Mouse (Mus musculus) thymus, adult 2 months (tissue): ENCODE data around the gene 1700123O20Rik. TPM values are rescaled to one million over a fixed set of nuclear protein-coding genes. Genes with fewer than 3 reads are reported as not detected.

Experiments used
- DNase-seq: peaks from one replicate; pipeline ENCODE4 v3.0.0; 2021
- H3K27ac ChIP-seq: fragments of 200-500 bp; 2 replicates; pipeline ENCODE4 v1.5.1; 2012; ENCODE audit warnings: low read length, control low read depth; ENCODE audit not compliant: control insufficient read depth, insufficient read depth
- H3K27me3 ChIP-seq: fragments of 200-500 bp; 2 replicates; pipeline ENCODE4 v1.6.1; 2012; ENCODE audit warnings: mild to moderate bottlenecking, low read length, moderate library complexity, mixed read lengths; ENCODE audit not compliant: control insufficient read depth, insufficient read depth
- H3K36me3 ChIP-seq: fragments of 200-500 bp; 2 replicates; pipeline ENCODE4 v1.6.1; 2012; ENCODE audit warnings: mild to moderate bottlenecking, low read length, moderate library complexity; ENCODE audit not compliant: control insufficient read depth, insufficient read depth
- H3K4me1 ChIP-seq: fragments of 200-500 bp; replicated peaks from 2 replicates; pipeline ENCODE4 v1.6.1; 2012; ENCODE audit warnings: low read length; ENCODE audit not compliant: control insufficient read depth, insufficient read depth
- H3K4me3 ChIP-seq: fragments of 200-500 bp; 2 replicates; pipeline ENCODE4 v1.5.1; 2012; ENCODE audit warnings: mild to moderate bottlenecking, low read length, control low read depth, moderate library complexity; ENCODE audit not compliant: control insufficient read depth, insufficient read depth
- CTCF ChIP-seq: fragments of 200-500 bp; IDR thresholded peaks from 2 replicates; pipeline ENCODE4 v1.5.1; 2012; ENCODE audit warnings: mild to moderate bottlenecking, control low read depth, low read length, moderate library complexity, borderline replicate concordance; ENCODE audit not compliant: control insufficient read depth, poor library complexity, insufficient read depth; ENCODE audit errors: extremely low read depth
- POLR2A ChIP-seq: fragments of 200-500 bp; IDR thresholded peaks from 2 replicates; pipeline ENCODE4 v1.6.1; 2012; ENCODE audit warnings: mild to moderate bottlenecking, low read length, control low read depth, moderate library complexity; ENCODE audit not compliant: control insufficient read depth, poor library complexity, insufficient read depth; ENCODE audit errors: extremely low read depth
- WGBS: fragments of 180-500 bp; shearing (Covaris S2); methylation state at CpG from one replicate; pipeline ENCODE4 v1.1.7; 2018; 5-methylcytosine and 5-hydroxymethylcytosine counted together
- polyA plus RNA-seq: library from polyadenylated mRNA; depleted of rRNA; stranded (reverse); fragments of >200 nt; gene quantifications from 2 replicates; pipeline ENCODE4 v1.2.3, GENCODE M21; 2012; rRNA removed

Gene 1700123O20Rik
- polyA plus RNA-seq, 1 experiment = 80.2 TPM

- H3K36me3 ChIP-seq = no peaks in the 10 kb centered on the region
- H3K4me1 ChIP-seq = no peaks in the 10 kb centered on the region
- no peak for DNase-seq
- WGBS = 94% methylated on average over 6 of the region's 6 CpGs
- no peak overlapping the region for H3K27ac ChIP-seq
- H3K27me3 ChIP-seq = no peaks in the 10 kb centered on the region
- no peak for TF ChIP-seq POLR2A
- TF ChIP-seq CTCF = no peak
- no peak overlapping the region for H3K4me3 ChIP-seq
Observed at GRCm38 (mm10) chr14:54730305-54730704, 44.3 kb downstream of the 1700123O20Rik start.

GRCm38 (mm10) chr14:54732206-54732605 lies 46.2 kb downstream of the 1700123O20Rik start:
- DNase-seq = no peak

GRCm38 (mm10) chr14:54734004-54734403 lies 48.0 kb downstream of the 1700123O20Rik start:
- Histone ChIP-seq H3K4me1 (no peaks in the 10 kb centered on the region), H3K36me3 (no peaks in the 10 kb centered on the region), H3K27me3 (no peaks in the 10 kb centered on the region), H3K4me3 (no peak overlapping the region), H3K27ac (no peak overlapping the region)
- TF ChIP-seq POLR2A = no peak
- TF ChIP-seq CTCF = no peak
- WGBS = 91% methylated on average over 4 of the region's 4 CpGs
- DNase-seq = no peak

More at GRCm38 (mm10) chr14:54732206-54732605, 46.2 kb downstream of the 1700123O20Rik start:
- Histone ChIP-seq H3K27me3 (no peaks in the 10 kb centered on the region), H3K4me1 (no peaks in the 10 kb centered on the region), H3K4me3 (no peak overlapping the region), H3K36me3 (no peaks in the 10 kb centered on the region), H3K27ac (no peak overlapping the region)
- 91% methylated on average over 8 of the region's 8 CpGs for WGBS
- TF ChIP-seq POLR2A = no peak
- TF ChIP-seq CTCF = no peak

- no peaks in the 10 kb centered on the region for H3K27me3 ChIP-seq
- no peaks in the 10 kb centered on the region for H3K4me1 ChIP-seq
- 88% methylated on average over 4 of the region's 4 CpGs for WGBS
- no peak overlapping the region for H3K27ac ChIP-seq
- no peak overlapping the region for H3K4me3 ChIP-seq
- no peaks in the 10 kb centered on the region for H3K36me3 ChIP-seq
- no peak for DNase-seq
- no peak for TF ChIP-seq CTCF
- TF ChIP-seq POLR2A = no peak
Observed at GRCm38 (mm10) chr14:54735221-54735620, 49.2 kb downstream of the 1700123O20Rik start.

DNA sequence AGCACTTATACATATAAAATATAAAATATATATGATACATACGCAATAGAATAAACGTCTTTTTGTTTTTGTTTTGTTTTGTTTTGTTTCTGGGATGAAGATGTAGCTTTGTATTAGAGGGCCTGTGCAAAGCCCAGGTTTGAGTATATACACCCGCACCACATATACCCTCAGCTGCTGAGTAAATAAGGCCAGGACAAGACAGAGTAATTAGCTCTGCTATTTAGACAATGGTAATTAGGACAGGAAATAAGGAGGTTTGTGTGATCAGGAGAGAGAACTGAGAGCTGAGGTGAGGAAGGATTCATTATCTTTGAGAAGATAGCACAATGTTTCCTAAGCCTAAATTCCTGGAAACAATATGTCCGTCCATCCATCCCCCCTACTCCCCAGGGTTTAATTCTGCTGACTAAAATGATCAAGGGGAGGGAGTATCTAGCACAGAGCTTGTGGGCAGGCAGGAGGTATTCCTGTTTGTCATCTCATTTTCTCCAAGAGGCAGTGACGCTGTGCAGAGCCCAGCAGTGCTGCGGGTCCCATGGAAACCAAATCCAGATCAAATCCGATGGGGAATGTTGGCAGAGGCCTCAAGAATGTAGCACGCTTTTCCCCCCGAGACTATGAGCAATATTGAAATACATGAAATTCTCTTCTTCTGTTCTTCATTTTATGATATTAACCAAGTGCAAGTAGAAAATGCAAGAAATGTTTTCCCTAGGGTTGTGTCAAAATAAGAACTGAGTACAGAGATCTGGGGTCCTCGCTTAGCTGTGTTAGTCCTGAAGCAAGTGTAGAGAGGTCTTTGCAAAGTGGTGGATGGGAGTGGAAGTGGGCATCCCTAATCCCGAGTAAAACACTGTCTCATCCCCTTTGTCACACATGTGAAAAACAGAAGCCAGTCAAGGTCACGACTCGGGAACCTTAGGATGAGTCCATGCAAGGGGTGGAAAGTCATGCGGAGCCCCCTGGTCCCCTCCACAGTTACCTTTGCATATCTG lies 50.8 kb downstream of the 1700123O20Rik start:
- 91% methylated on average over 14 of the region's 14 CpGs for WGBS
- TF ChIP-seq CTCF (no peak), POLR2A (no peak)

GRCm38 (mm10) chr14:54737634-54738033 lies 51.6 kb downstream of the 1700123O20Rik start:
- Histone ChIP-seq H3K36me3 (no peaks in the 10 kb centered on the region), H3K4me1 (no peaks in the 10 kb centered on the region), H3K27ac (no peak overlapping the region), H3K27me3 (no peaks in the 10 kb centered on the region), H3K4me3 (no peak overlapping the region)
- WGBS = 95% methylated on average over 10 of the region's 10 CpGs
- no peak for DNase-seq
- TF ChIP-seq POLR2A (no peak), CTCF (no peak)

More for the DNA sequence above, 50.8 kb downstream of the 1700123O20Rik start:
- Histone ChIP-seq H3K27me3 (no peaks in the 10 kb centered on the region), H3K27ac (no peak overlapping the region), H3K4me1 (no peaks in the 10 kb centered on the region), H3K36me3 (no peaks in the 10 kb centered on the region), H3K4me3 (no peak overlapping the region)
- DNase-seq = no peak

Other genes with a start within 250 kb of the 1700123O20Rik start
- gene Lrp10, start 222.1 kb upstream of the 1700123O20Rik start, polyA plus RNA-seq = 308 and 317 TPM in 2 replicates
- 0.82 and 1.00 TPM in 2 replicates for gene Rem2, start 210.1 kb upstream of the 1700123O20Rik start, polyA plus RNA-seq
- gene Prmt5, start 168.7 kb upstream of the 1700123O20Rik start, polyA plus RNA-seq = 48.9 and 50.5 TPM in 2 replicates
- 47.2 and 61.5 TPM in 2 replicates for gene Haus4, start 131.6 kb upstream of the 1700123O20Rik start, polyA plus RNA-seq
- 13.9 and 17.6 TPM in 2 replicates for gene Ajuba, start 108.7 kb upstream of the 1700123O20Rik start, polyA plus RNA-seq
- gene 4931414P19Rik, start 80.2 kb upstream of the 1700123O20Rik start, polyA plus RNA-seq = 8.7 and 9.8 TPM in 2 replicates
- 239 and 266 TPM in 2 replicates for gene Psmb5, start 68.2 kb upstream of the 1700123O20Rik start, polyA plus RNA-seq
- 67.6 and 92.4 TPM in 2 replicates for gene Psmb11, start 64.8 kb upstream of the 1700123O20Rik start, polyA plus RNA-seq
- gene Gm17606, start 45.3 kb upstream of the 1700123O20Rik start, polyA plus RNA-seq = not detected in 2 replicates
- gene Cdh24, start 44.9 kb upstream of the 1700123O20Rik start, polyA plus RNA-seq = 138 and 142 TPM in 2 replicates
- 238 and 263 TPM in 2 replicates for gene Acin1, start 715 bp downstream of the 1700123O20Rik start, polyA plus RNA-seq
- 0.09 and 0.14 TPM in 2 replicates for gene Gm29776, start 12.6 kb downstream of the 1700123O20Rik start, polyA plus RNA-seq
- 2.1 and 2.7 TPM in 2 replicates for gene Cebpe, start 26.0 kb downstream of the 1700123O20Rik start, polyA plus RNA-seq
- 10.0 and 11.6 TPM in 2 replicates for gene Slc7a8, start 95.7 kb downstream of the 1700123O20Rik start, polyA plus RNA-seq
- 0.15 TPM in 1 of 2 replicates, not detected in the other for gene Rnf212b, start 127.9 kb downstream of the 1700123O20Rik start, polyA plus RNA-seq
- gene Homez, start 184.7 kb downstream of the 1700123O20Rik start, polyA plus RNA-seq = 4.7 and 5.9 TPM in 2 replicates
- 14.3 and 18.2 TPM in 2 replicates for gene Ppp1r3e, start 191.3 kb downstream of the 1700123O20Rik start, polyA plus RNA-seq
- gene Bcl2l2, start 197.2 kb downstream of the 1700123O20Rik start, polyA plus RNA-seq = 21.4 and 23.5 TPM in 2 replicates
- gene Gm20521, start 197.2 kb downstream of the 1700123O20Rik start, polyA plus RNA-seq = 0.28 and 1.9 TPM in 2 replicates
- gene Pabpn1, start 206.3 kb downstream of the 1700123O20Rik start, polyA plus RNA-seq = 190 and 219 TPM in 2 replicates
- gene Slc22a17, start 226.9 kb downstream of the 1700123O20Rik start, polyA plus RNA-seq = 25.7 and 29.9 TPM in 2 replicates
- 20.0 and 25.0 TPM in 2 replicates for gene Efs, start 239.9 kb downstream of the 1700123O20Rik start, polyA plus RNA-seq
- 0.11 and 0.50 TPM in 2 replicates for gene Il25, start 246.5 kb downstream of the 1700123O20Rik start, polyA plus RNA-seq